Mouse (Mus musculus) forelimb bud, embryonic 11.5 days (tissue): ENCODE measurements around the gene Bcl11a.

Experiments
- DNase-seq: peaks from one replicate; pipeline ENCODE4 v3.0.0-alpha.2; 2012; ENCODE audit warnings: low read depth, low spot score

Gene Bcl11a

GRCm38 (mm10) chr11:24130186-24130760 is 52.4 kb downstream of the Bcl11a start:
- DNase-seq = no peak

DNA sequence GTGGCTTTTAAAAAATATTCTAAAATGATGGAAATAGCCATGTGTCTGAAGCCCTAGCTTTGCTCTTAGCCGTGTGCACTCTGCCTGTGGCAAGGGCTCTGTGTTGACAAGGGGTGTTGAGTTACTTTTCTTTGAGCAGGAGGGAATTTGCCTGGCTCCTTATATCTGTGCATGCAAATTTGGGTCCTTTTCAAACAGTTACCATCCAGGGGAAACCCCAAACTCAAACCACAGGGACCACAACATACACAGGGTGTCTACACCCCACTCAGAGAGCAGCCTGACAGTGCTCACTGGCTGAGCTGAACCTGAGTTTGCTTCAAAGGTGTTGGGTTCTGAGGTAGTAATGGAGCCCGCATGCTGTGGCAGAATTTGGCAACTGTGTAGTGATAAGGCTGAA is 54.0 kb downstream of the Bcl11a start:
- no peak for DNase-seq

GRCm38 (mm10) chr11:24132358-24132757 is 54.5 kb downstream of the Bcl11a start:
- no peak for DNase-seq

GRCm38 (mm10) chr11:24132853-24133252 is 55.0 kb downstream of the Bcl11a start:
- no peak for DNase-seq

DNA sequence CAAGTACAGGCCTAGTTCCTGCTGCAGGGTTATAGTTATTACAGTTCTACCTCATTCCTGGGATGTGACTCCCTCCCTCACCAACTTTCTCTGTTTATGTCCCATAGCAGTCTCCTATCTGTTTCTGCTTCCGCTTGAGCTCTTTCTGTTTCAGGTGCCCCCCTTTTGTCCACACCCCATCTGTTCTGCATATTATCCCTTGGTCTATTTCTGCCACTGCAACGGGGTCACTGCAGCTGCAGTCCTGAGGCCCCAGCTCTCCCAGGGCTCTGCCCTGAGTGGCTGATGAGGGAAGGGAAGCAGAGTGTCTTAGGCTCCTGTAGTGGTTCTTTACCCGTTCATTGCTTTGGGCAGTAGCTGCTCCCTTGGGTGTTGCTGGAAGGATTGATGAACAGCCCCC is 55.6 kb downstream of the Bcl11a start:
- DNase-seq = no peak

- no peak for DNase-seq
Observed at GRCm38 (mm10) chr11:24133928-24134327, 56.1 kb downstream of the Bcl11a start.

GRCm38 (mm10) chr11:24135244-24135643 is 57.4 kb downstream of the Bcl11a start:
- no peak for DNase-seq

- no peak for DNase-seq
Observed at GRCm38 (mm10) chr11:24136084-24136785, 58.4 kb downstream of the Bcl11a start.

DNA sequence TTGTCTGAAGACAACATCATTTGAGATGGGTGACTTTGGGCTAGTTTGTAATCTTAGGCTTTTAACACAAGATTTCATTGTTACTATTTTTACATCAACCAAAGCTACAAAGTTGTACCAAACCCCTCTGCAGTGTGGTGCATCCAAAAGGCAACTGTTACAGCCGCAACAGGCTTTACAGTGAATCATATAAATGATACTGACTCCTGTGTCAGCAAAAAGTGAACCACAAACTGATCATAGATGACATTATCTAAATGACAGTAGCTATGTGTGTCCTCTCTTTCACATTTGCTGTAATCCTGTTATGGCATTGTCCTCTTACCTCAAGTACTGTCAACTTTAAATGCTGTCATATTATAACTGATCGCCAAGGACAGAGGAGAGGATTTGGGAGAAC is 60.0 kb downstream of the Bcl11a start:
- no peak for DNase-seq

- no peak for DNase-seq
Observed at GRCm38 (mm10) chr11:24138600-24139375, 60.9 kb downstream of the Bcl11a start.

DNA sequence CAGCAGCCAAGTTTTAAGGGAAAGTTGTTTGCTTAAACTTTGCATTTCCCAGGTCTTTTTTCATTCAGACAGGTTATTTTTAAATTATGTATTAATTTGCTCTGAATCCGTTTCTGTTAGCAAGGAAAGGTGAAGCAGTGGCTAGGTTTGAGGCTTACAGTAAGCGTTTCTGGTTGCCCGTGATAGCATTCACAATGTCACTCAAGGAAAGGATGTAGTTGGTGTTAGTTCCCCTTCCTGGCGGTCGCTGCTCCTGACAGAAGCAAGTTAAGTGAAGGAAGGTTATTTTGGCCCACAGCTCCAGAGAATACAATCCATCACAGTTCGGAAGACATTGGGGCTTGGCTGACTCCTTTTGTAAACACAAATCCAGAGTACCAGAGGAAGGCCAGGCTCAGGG is 61.6 kb downstream of the Bcl11a start:
- no peak for DNase-seq

- DNase-seq = no peak
Observed at GRCm38 (mm10) chr11:24139952-24140351, 62.1 kb downstream of the Bcl11a start.

DNA sequence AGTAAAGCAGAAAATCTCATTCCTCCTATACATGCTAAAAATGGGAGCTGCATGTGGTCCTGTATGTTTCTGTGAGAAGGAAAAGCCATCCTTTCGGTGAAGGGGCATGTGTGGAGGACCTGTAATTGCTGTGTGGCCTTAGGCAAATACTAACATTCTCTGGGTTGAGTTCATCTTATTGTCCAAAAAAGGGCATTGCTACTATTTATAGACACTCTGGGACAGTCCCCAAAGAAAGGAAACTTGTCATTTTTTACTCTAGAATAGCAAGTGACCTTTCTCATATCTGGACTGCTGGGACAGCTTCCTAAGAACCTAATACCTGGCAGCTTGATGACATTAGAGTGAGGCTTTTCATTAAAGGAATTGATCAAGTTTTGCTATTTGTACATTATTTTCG is 63.1 kb downstream of the Bcl11a start:
- no peak for DNase-seq

- peak; percentile 18 for DNase-seq
Observed at GRCm38 (mm10) chr11:24141479-24142251, 63.8 kb downstream of the Bcl11a start.

DNA sequence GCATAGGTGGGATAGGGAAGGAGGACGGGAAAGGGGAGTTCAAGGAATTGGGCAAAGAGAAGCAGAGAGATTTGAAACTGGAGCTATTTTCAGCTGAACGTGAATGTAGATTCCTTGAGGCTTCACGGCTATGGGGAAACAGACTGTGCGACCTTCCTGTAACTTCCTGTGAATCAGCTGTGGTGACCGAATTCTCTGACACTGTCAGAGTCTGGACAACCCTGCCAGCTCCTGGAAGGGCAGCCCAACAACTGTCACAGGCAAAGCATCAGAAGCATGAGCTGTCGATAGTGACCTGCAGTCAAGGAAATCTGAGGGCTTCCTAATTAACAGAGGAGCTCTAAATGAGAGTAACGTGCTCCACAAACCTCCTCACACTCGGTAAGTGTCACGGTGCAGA is 64.5 kb downstream of the Bcl11a start:
- DNase-seq = no peak

GRCm38 (mm10) chr11:24144159-24144946 is 66.5 kb downstream of the Bcl11a start:
- no peak for DNase-seq

DNA sequence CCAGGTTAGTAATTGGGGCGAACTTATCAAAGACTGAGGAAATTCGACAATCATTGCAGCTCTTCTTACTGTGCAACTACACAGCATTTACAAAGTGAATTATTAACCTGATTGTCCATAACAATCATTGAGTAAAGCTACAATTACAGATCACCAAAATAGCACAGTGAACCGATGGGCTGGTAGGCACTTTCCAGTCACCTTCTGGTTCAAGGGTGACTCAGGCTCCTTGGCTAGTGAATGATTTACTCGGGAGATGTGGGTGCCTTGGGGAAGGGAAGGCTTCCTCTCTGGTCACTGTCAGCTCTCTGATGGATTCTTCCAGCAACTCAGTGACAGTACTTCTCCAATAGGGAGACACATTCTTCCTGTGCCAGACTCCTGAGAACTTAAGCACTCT is 68.2 kb downstream of the Bcl11a start:
- no peak for DNase-seq

DNA sequence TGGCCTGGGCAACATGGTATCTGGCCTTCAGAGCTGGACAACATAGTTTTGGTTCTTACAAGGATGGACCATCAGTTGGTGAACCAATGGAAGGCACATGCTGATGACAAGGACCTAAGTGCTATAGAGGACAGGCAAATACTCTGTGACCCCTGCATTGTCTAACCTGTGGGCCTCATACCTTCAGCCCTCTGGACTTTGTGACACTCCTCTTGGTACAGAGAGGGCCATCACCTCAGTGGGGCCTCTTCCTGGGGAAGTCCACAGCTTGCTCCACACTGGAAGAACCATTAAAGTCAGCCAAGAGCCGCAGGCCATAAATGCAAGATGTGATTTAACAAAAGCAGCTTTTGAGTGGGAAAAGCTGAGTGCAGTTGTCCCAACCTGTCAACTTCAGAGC is 68.6 kb downstream of the Bcl11a start:
- no peak for DNase-seq

DNA sequence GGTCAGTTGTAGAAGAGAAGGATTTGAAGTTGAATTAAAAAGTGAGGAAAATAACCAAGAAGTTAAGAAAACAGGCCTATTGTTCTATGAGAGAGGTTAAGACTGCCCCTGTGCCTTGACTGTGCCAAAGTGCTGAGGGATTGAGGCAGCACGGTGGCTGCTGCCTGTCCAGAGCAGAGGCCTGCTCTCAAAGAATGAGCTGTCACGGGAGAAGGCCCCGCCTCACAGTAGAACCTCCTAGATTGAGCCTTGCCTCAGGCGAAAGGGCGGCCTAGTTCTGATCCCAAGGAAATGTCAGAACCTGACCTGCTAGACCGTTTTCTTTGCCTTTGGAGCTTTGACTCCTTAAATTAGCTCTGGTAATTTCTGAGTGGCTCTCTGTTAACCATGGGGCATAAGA is 69.8 kb downstream of the Bcl11a start:
- no peak for DNase-seq

- DNase-seq = no peak
Observed at GRCm38 (mm10) chr11:24148545-24148944, 70.7 kb downstream of the Bcl11a start.
